Mouse (Mus musculus) heart, adult 2 months (tissue): Measurements from ENCODE around the gene Pkp2. TPM values are rescaled to one million over a fixed set of nuclear protein-coding genes. Genes with fewer than 3 reads are reported as not detected.
"Not testable (repeated sequence)": the region's sequence is repeated elsewhere in the genome, so short reads cannot be mapped to it uniquely, and the experiment has no call there.

Source experiments
- DNase-seq, 2 experiments: peaks; one replicate each; pipeline ENCODE4 v3.0.0; 2021
- H3K27ac ChIP-seq: fragments of 200-600 bp; 2 replicates; pipeline ENCODE4 v1.8.1; 2022
- H3K27me3 ChIP-seq: fragments of 200-500 bp; 2 replicates; pipeline ENCODE4 v1.6.1; 2012; ENCODE audit warnings: mild to moderate bottlenecking, low read length, inconsistent platforms, mixed read lengths; ENCODE audit not compliant: control insufficient read depth, insufficient read depth
- H3K36me3 ChIP-seq: fragments of 200-500 bp; 2 replicates; pipeline ENCODE4 v1.6.1; 2012; ENCODE audit warnings: low read length, inconsistent platforms; ENCODE audit not compliant: control insufficient read depth, insufficient read depth
- H3K4me1 ChIP-seq: fragments of 200-500 bp; 2 replicates; pipeline ENCODE4 v1.6.1; 2011; ENCODE audit warnings: low read length; ENCODE audit not compliant: control insufficient read depth, insufficient read depth
- H3K4me3 ChIP-seq: fragments of 200-600 bp; 2 replicates; pipeline ENCODE4 v1.8.1; 2022
- H3K79me2 ChIP-seq: fragments of 200-500 bp; replicated peaks from 2 replicates; pipeline ENCODE4 v1.6.1; 2012; ENCODE audit warnings: mild to moderate bottlenecking, inconsistent platforms, low read length, moderate library complexity, mixed read lengths; ENCODE audit not compliant: control insufficient read depth, insufficient read depth
- H3K9ac ChIP-seq: fragments of 200-500 bp; 2 replicates; pipeline ENCODE4 v1.6.1; 2012; ENCODE audit warnings: low read depth, mild to moderate bottlenecking, control low read depth, inconsistent platforms, low read length, mixed read lengths
- CTCF ChIP-seq: fragments of 200-600 bp; IDR thresholded peaks from 2 replicates; pipeline ENCODE4 v1.8.1; 2022; ENCODE audit warnings: antibody characterized with exemption, mild to moderate bottlenecking, moderate library complexity
- EP300 ChIP-seq: fragments of 200-500 bp; IDR thresholded peaks from 2 replicates; pipeline ENCODE4 v1.6.1; 2011; ENCODE audit warnings: low read depth, low read length, control low read depth; ENCODE audit not compliant: insufficient read depth
- POLR2A ChIP-seq: fragments of 200-500 bp; IDR thresholded peaks from 2 replicates; pipeline ENCODE4 v1.6.1; 2011; ENCODE audit warnings: mild to moderate bottlenecking, low read depth, low read length, control low read depth; ENCODE audit not compliant: insufficient read depth
- WGBS: fragments of 180-500 bp; shearing (Covaris S2); methylation state at CpG from one replicate; pipeline ENCODE4 v1.1.7; 2018; 5-methylcytosine and 5-hydroxymethylcytosine counted together
- intact Hi-C: fragments of 180-260 bp; cut with DNase I; formaldehyde crosslinking; loops from one replicate; pipeline ENCODE4 v1.15.1; 2025
- polyA plus RNA-seq: library from polyadenylated mRNA; depleted of rRNA; stranded (reverse); fragments of >200 nt; gene quantifications from 2 replicates; pipeline ENCODE4 v1.2.3, GENCODE M21; 2012
- total RNA-seq, 2 experiments: library from RNA; stranded (reverse); gene quantifications; 2 replicates each; pipeline ENCODE4 v1.2.3; 2021

Pkp2 gene
- total and polyA plus RNA-seq, 3 experiments = 62.3 to 133 (median 123) TPM

DNA sequence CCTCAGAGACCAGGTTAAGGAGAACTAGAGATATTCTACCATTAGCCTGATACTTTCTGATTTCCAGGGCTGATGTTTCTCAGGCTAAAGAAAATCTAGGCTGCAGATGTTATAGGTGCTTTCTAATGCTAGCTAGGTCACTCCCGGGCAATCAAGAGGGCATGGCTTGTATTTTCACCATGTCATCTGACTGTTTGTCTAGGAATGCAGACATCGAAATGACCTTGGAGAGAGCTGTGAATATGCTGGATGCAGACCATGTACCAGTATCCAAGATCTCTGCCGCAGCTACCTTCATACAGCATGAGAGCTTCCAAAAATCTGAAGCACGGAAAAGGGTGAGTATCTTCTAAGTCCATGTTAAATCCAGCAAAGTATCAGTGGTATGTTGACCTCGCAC is 17.3 kb downstream of the Pkp2 start:
- Histone ChIP-seq H3K4me1 (no peaks in the 10 kb centered on the region; the same call in none of the 2 replicates), H3K36me3 (peaks cover 23% of the 10 kb centered on the region)
- 63% methylated on average over 5 of the region's 5 CpGs for WGBS

DNA sequence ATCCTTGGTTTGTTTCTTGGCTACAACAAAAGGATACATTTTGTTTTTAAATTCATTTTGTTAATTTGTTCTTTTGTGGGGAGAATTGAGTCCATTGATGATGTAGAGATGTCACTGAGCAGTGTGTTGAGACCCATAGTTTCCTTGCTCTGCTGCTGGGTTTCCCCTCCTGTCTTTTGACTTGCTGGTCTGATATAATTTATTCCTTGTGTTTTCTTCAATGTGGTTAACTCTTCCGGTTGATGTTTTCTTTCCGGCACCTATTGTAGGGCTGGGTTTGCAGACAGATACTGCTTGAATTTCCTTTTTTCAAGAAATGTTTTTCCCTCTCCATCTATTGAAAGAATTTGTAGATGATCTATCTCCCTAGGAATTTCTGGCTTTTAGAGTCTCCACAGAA is 20.8 kb downstream of the Pkp2 start:
- no peak overlapping the region for H3K4me3 ChIP-seq
- no peak overlapping the region for H3K9ac ChIP-seq
- no peaks in the 10 kb centered on the region; the same call in none of the 2 replicates for H3K4me1 ChIP-seq
- no peaks in the 10 kb centered on the region; the same call in 1 of the 2 replicates for H3K79me2 ChIP-seq
- no peak for DNase-seq
- WGBS = 50% methylated on average over 2 of the region's 2 CpGs
- H3K27me3 ChIP-seq = no peaks in the 10 kb centered on the region
- TF ChIP-seq CTCF (no peak), EP300 (no peak), POLR2A (no peak)
- intact Hi-C loops = loop anchor here (2.0 kb wide), 1 partner anchor 17 kb away; no protein-coding TSS in a partner anchor
- no peak overlapping the region for H3K27ac ChIP-seq
- H3K36me3 ChIP-seq = peaks cover 14% of the 10 kb centered on the region

More for the DNA sequence above, 17.3 kb downstream of the Pkp2 start:
- H3K79me2 ChIP-seq = no peaks in the 10 kb centered on the region; the same call in 1 of the 2 replicates
- no peak for DNase-seq
- intact Hi-C loops = no loop called here
- TF ChIP-seq EP300 (no peak), CTCF (no peak), POLR2A (no peak)
- peak overlapping the region; percentile 47 for H3K27ac ChIP-seq
- H3K4me3 ChIP-seq = no peak overlapping the region
- no peak overlapping the region for H3K9ac ChIP-seq
- no peaks in the 10 kb centered on the region for H3K27me3 ChIP-seq

DNA sequence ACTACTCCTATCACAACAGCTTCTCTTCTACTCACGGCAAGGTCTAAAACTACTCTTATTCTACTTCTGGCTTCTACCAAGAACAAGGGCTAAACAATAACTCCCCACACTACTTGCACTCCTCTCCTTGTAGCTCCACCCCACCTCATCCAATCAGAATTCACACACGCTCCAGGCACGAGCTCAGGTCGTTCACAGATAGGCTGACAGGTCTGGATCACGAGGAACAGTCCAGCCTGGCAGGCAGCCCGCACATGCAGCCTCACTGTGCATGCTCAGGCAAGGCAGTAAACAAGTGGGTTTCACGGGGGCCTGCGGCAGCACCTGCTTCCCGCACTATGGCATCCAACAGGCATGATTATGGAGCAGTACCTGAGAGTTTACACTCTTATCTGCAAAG is 23.6 kb downstream of the Pkp2 start:
- H3K36me3 ChIP-seq, intact Hi-C loops, DNase-seq, H3K4me1 ChIP-seq, H3K79me2 ChIP-seq, H3K9ac ChIP-seq, H3K27ac ChIP-seq, H3K27me3 ChIP-seq, H3K4me3 ChIP-seq: not testable (repeated sequence)
- 62% methylated on average over 9 of the region's 9 CpGs for WGBS

DNA sequence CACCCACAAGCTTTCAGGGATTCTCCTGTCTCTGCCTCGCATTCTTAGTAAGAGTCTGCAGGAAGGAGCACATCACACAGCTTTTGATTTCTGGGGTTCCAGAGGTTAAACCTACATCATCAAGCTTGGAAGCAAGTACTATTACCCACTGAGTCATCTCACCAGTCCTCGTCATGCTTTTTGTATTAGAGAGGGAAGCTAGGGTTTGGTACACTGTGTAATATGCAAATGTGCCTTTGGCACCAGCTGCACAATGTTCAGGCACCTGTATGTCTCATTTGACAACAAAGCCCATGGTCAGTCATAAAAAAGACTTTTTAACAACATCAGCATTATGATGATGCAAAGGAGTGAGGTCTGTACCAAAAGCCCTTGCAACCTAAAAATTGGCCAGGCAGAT is 25.2 kb downstream of the Pkp2 start:
- DNase-seq = no peak
- no peak overlapping the region for H3K27ac ChIP-seq
- H3K4me1 ChIP-seq = no peaks in the 10 kb centered on the region
- H3K36me3 ChIP-seq = no peaks in the 10 kb centered on the region
- H3K79me2 ChIP-seq = no peaks in the 10 kb centered on the region
- whole genome bisulfite sequencing = 82% methylated on average over 2 of the region's 2 CpGs
- no peak overlapping the region for H3K9ac ChIP-seq
- intact Hi-C loops = no loop called here
- no peak overlapping the region for H3K4me3 ChIP-seq
- no peak for TF ChIP-seq CTCF
- no peak for TF ChIP-seq EP300
- no peak for TF ChIP-seq POLR2A
- no peaks in the 10 kb centered on the region for H3K27me3 ChIP-seq

DNA sequence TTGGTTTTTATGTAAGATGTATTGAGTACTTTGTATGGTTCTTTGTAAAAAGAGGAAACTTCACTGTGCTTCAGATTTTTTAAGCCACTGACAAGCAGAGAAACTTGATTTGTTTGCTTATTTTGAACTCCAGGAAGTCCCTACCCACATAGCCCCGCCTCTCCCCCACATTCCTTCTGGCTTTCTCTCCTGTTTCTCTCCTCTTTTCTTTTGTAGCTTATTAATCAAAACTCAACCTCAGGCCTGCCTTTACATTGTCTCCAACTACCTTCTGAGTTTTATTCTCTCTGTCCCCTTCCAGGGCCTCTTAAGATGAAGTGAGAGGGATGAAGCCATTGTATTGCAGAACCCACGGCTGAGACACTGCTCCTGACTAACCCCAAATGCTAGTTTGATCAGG is 31.6 kb downstream of the Pkp2 start:
- 17% methylated on average over 2 of the region's 2 CpGs for WGBS
- Histone ChIP-seq H3K27me3 (no peaks in the 10 kb centered on the region), H3K4me1 (no peaks in the 10 kb centered on the region; the same call in 1 of the 2 replicates), H3K4me3 (no peak overlapping the region), H3K27ac (no peak overlapping the region), H3K36me3 (peaks cover 9% of the 10 kb centered on the region), H3K9ac (no peak overlapping the region), H3K79me2 (no peaks in the 10 kb centered on the region)
- intact Hi-C loops = no loop called here
- DNase-seq = no peak
- TF ChIP-seq EP300 (no peak), CTCF (no peak)

DNA sequence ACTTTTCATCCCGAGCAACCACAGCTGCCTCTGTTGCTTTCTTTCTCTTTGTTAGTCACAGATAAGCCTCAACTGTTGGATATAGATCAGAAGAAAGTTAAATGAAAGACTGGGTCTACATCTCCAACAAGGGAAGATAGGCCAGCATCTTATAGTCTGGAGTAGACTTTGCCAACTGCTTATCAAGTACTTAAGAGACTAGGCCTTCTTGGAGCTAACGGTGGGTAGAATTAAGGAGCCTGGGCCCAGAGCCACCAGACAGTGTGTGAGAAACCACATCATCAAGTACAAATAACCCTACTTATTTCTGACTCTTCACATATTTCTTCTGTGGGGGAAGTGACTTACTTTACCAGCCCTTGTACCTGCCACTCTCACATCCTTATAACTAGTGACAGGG is 37.4 kb downstream of the Pkp2 start:
- no peaks in the 10 kb centered on the region for H3K79me2 ChIP-seq
- no peak overlapping the region for H3K4me3 ChIP-seq
- 19% methylated on average over 2 of the region's 2 CpGs for WGBS
- peaks cover 3% of the 10 kb centered on the region for H3K4me1 ChIP-seq
- TF ChIP-seq EP300 (no peak), POLR2A (no peak), CTCF (no peak)
- H3K36me3 ChIP-seq = peaks cover 26% of the 10 kb centered on the region
- no peak for DNase-seq
- intact Hi-C loops = loop anchor here (2.0 kb wide), 1 partner anchor 16 kb away; no protein-coding TSS in a partner anchor
- no peak overlapping the region for H3K9ac ChIP-seq
- peak overlapping the region; percentile 17 for H3K27ac ChIP-seq
- no peaks in the 10 kb centered on the region for H3K27me3 ChIP-seq
